Mouse (Mus musculus) kidney, embryonic 14.5 days (tissue): Measurements from ENCODE around the gene Nsf. TPM values are rescaled to one million over a fixed set of nuclear protein-coding genes. Genes with fewer than 3 reads are reported as not detected.
"Not testable (repeated sequence)": the region's sequence is repeated elsewhere in the genome, so short reads cannot be mapped to it uniquely, and the experiment has no call there.

ENCODE experiments used
- ATAC-seq: fragments of 200-750 bp; cut with Nextera tagmentation; 2 replicates; pipeline ENCODE4 v1.8.0; 2017; ENCODE audit warnings: moderate number of reproducible peaks, mild to moderate bottlenecking, moderate TSS enrichment, moderate library complexity; ENCODE audit not compliant: low FRiP score, low TSS enrichment
- H3K27ac ChIP-seq: fragments of 300-500 bp; sonication (generic); 2 replicates; pipeline ENCODE4 v1.5.1; 2014; ENCODE audit warnings: low read depth, mild to moderate bottlenecking, low read length, moderate library complexity, mixed read lengths
- H3K27me3 ChIP-seq: fragments of 300-500 bp; sonication (generic); 2 replicates; pipeline ENCODE4 v1.6.1; 2014; ENCODE audit warnings: mild to moderate bottlenecking, low read length; ENCODE audit not compliant: control insufficient read depth, insufficient read depth
- H3K36me3 ChIP-seq: fragments of 300-500 bp; sonication (generic); 2 replicates; pipeline ENCODE4 v1.6.1; 2014; ENCODE audit warnings: low read length, mixed read lengths; ENCODE audit not compliant: control insufficient read depth, insufficient read depth
- H3K4me1 ChIP-seq: fragments of 300-500 bp; sonication (generic); 2 replicates; pipeline ENCODE4 v1.6.1; 2014; ENCODE audit warnings: low read length, mixed read lengths; ENCODE audit not compliant: control insufficient read depth, insufficient read depth
- H3K4me2 ChIP-seq: fragments of 300-500 bp; sonication (generic); replicated peaks from 2 replicates; pipeline ENCODE4 v1.6.1; 2014; ENCODE audit warnings: low read depth, mild to moderate bottlenecking, low read length
- H3K4me3 ChIP-seq: fragments of 300-500 bp; sonication (generic); 2 replicates; pipeline ENCODE4 v1.5.1; 2014; ENCODE audit warnings: mild to moderate bottlenecking, low read length
- H3K9ac ChIP-seq: fragments of 300-500 bp; sonication (generic); 2 replicates; pipeline ENCODE4 v1.6.1; 2014; ENCODE audit warnings: low read depth, mild to moderate bottlenecking, low read length, moderate library complexity
- H3K9me3 ChIP-seq: fragments of 300-500 bp; sonication (generic); 2 replicates; pipeline ENCODE4 v1.6.1; 2016; ENCODE audit warnings: low read length; ENCODE audit not compliant: control insufficient read depth
- WGBS: fragments of 180-500 bp; shearing (Covaris S2); extraction: QIAGEN DNeasy Blood & Tissue Kit; methylation state at CpG from one replicate; pipeline ENCODE4 v1.1.7; 2014; 5-methylcytosine and 5-hydroxymethylcytosine counted together
- polyA plus RNA-seq: library from polyadenylated mRNA; unstranded; fragments of >200 nt; fragmentation: Nextera tagmentation; extraction: Ambion mirVana; gene quantifications from 2 replicates; pipeline ENCODE4 v1.2.1, GENCODE M21; 2014

The Nsf gene
- polyA plus RNA-seq: 32.8 and 48.1 TPM in 2 replicates

GRCm38 (mm10) chr11:103953896-103954292, at the start of gene Nsf:
Gene Nsf, minus strand, starts transcription at chr11:103954056.
- H3K4me2 ChIP-seq: peak within 1 kb of the TSS; percentile 64
- H3K4me3 ChIP-seq: peak within 1 kb of the TSS; percentile 83
- H3K27ac ChIP-seq: peak within 1 kb of the TSS; percentile 37; the same call in 1 of the 2 replicates
- ATAC-seq: peak; percentile 95
- H3K4me1 ChIP-seq: no peaks in the 10 kb centered on the region
- peak within 1 kb of the TSS; percentile 84 for H3K9ac ChIP-seq
- WGBS: under 1% methylated on average over 52 of the region's 53 CpGs
- H3K36me3 ChIP-seq: no peaks in the 10 kb centered on the region
- H3K27me3 ChIP-seq: no peaks in the 10 kb centered on the region
- H3K9me3 ChIP-seq: no peaks in the 10 kb centered on the region

DNA sequence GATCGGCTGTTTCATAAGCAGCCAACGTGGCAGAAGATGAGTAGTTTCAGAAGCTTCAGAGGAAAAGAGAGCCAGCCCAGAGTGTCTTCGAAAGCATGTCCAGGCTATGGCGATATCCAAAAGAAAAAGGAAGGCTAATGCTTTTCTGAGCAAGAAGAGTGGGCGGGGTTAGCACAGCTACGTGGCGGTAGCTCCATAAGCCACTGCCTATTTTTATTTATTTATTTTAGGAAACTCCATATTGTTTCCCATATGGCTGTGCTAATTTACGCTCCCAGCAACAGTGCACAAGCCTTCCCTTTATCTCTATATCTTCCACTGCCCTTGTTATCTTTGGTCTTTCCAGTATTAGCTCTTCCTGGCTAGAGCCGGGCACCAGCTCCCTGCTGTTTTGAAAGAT, 49.5 kb upstream of the Nsf start:
- H3K27ac ChIP-seq: no peak overlapping the region
- no peaks in the 10 kb centered on the region for H3K4me1 ChIP-seq
- H3K9ac ChIP-seq: no peak overlapping the region
- H3K27me3 ChIP-seq: no peaks in the 10 kb centered on the region
- no peak overlapping the region for H3K4me2 ChIP-seq
- H3K4me3 ChIP-seq: no peak overlapping the region
- 72% methylated on average over 9 of the region's 9 CpGs for WGBS
- H3K36me3 ChIP-seq: no peaks in the 10 kb centered on the region
- H3K9me3 ChIP-seq: no peaks in the 10 kb centered on the region
- ATAC-seq: no peak

- no peaks in the 10 kb centered on the region for H3K27me3 ChIP-seq
- no peak overlapping the region for H3K27ac ChIP-seq
- 85% methylated on average over 5 of the region's 5 CpGs for WGBS
- no peaks in the 10 kb centered on the region for H3K36me3 ChIP-seq
- no peak overlapping the region for H3K9ac ChIP-seq
- no peaks in the 10 kb centered on the region for H3K9me3 ChIP-seq
- ATAC-seq: no peak
- no peaks in the 10 kb centered on the region for H3K4me1 ChIP-seq
- H3K4me3 ChIP-seq: no peak overlapping the region
- no peak overlapping the region for H3K4me2 ChIP-seq
These were observed 48.3 kb upstream of the Nsf start for GRCm38 (mm10) chr11:104002191-104002590.

- no peak overlapping the region for H3K4me3 ChIP-seq
- H3K4me1 ChIP-seq: no peaks in the 10 kb centered on the region
- H3K36me3 ChIP-seq: no peaks in the 10 kb centered on the region
- no peaks in the 10 kb centered on the region for H3K9me3 ChIP-seq
- H3K4me2 ChIP-seq: no peak overlapping the region
- no peaks in the 10 kb centered on the region for H3K27me3 ChIP-seq
- 80% methylated on average over 12 of the region's 12 CpGs for WGBS
- ATAC-seq: no peak
- no peak overlapping the region for H3K27ac ChIP-seq
- H3K9ac ChIP-seq: no peak overlapping the region
These were observed 47.6 kb upstream of the Nsf start for GRCm38 (mm10) chr11:104001395-104001955.

- Histone ChIP-seq H3K4me3 (no peak overlapping the region), H3K4me1 (no peaks in the 10 kb centered on the region), H3K36me3 (no peaks in the 10 kb centered on the region), H3K9me3 (no peaks in the 10 kb centered on the region), H3K27me3 (no peaks in the 10 kb centered on the region), H3K4me2 (no peak overlapping the region), H3K27ac (no peak overlapping the region), H3K9ac (no peak overlapping the region)
- 72% methylated on average over 9 of the region's 9 CpGs for WGBS
- ATAC-seq: no peak
These were observed 47.0 kb upstream of the Nsf start for GRCm38 (mm10) chr11:104000667-104001394.

- ATAC-seq: no peak
- Histone ChIP-seq H3K4me2 (no peak overlapping the region), H3K36me3 (no peaks in the 10 kb centered on the region), H3K27ac (no peak overlapping the region), H3K27me3 (no peaks in the 10 kb centered on the region), H3K4me3 (no peak overlapping the region), H3K9me3 (no peaks in the 10 kb centered on the region), H3K9ac (no peak overlapping the region), H3K4me1 (no peaks in the 10 kb centered on the region)
- WGBS: 67% methylated on average over 5 of the region's 5 CpGs
These were observed 44.9 kb upstream of the Nsf start for GRCm38 (mm10) chr11:103998737-103999136.

DNA sequence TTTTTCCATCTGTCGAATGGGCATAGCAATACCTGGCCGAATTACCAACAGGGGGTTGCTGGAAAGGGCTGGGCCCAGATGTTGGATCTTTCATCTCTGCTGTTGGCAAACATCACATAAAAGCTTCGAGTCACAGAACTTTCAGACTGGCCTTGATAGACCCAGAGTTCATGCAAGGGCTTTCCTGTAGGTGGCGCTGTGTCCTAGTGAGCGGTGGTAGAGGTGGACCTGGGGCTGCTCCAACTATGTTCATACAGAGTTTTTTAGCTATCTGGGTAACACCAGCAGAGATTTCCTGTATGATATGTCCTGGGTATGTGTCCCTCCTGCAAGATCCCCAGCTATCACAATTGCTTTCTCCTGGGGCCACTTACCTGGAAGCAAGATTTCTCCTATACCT, 43.5 kb upstream of the Nsf start:
- Histone ChIP-seq H3K27ac (no peak overlapping the region), H3K4me3 (no peak overlapping the region), H3K9me3 (no peaks in the 10 kb centered on the region), H3K27me3 (no peaks in the 10 kb centered on the region), H3K4me2 (no peak overlapping the region), H3K4me1 (no peaks in the 10 kb centered on the region), H3K9ac (no peak overlapping the region), H3K36me3 (no peaks in the 10 kb centered on the region)
- ATAC-seq: no peak
- WGBS: 15% methylated on average over 5 of the region's 5 CpGs

DNA sequence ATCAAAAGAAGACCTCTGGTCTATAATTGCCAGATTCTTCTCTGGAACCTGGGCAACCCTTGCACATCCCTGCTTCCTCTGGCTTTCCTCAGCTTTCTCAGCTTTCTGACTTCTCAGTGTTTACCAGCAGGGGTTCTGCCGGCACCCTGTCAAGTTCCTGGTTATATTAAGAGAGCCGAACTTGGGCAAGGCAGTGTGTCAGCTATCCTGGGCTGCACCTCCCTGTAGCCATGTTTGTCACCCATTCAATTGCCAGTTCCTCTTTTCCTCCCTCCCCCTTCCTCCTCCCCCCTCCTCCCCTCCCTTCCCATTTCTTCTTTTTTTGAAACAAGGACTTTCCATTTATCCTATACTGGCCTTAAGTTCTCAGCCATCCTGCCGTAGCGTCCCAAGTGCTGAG, 38.8 kb upstream of the Nsf start:
- Histone ChIP-seq H3K9me3 (no peaks in the 10 kb centered on the region), H3K36me3 (no peaks in the 10 kb centered on the region), H3K9ac (no peak overlapping the region), H3K4me1 (no peaks in the 10 kb centered on the region), H3K27ac (no peak overlapping the region), H3K27me3 (no peaks in the 10 kb centered on the region), H3K4me2 (no peak overlapping the region), H3K4me3 (no peak overlapping the region)
- 65% methylated on average over 4 of the region's 4 CpGs for whole genome bisulfite sequencing
- no peak for ATAC-seq

- H3K4me1 ChIP-seq, H3K27ac ChIP-seq, H3K9ac ChIP-seq, H3K27me3 ChIP-seq, H3K36me3 ChIP-seq, H3K9me3 ChIP-seq, H3K4me2 ChIP-seq, H3K4me3 ChIP-seq: not testable (repeated sequence)
- ATAC-seq: peak; percentile 89
- 16% methylated on average over 12 of the region's 12 CpGs for WGBS
These were observed 36.2 kb upstream of the Nsf start for GRCm38 (mm10) chr11:103990049-103990557.
